Mouse (Mus musculus): Measurements from ENCODE around the gene Arel1.

GRCm38 (mm10) chr12:84950763-84951162, 19.9 kb downstream of the Arel1 start:
- TF ChIP-seq CTCF (IDR thresholded peaks at IDR 0.05; ENCODE audit: low read depth), result no peak
- no peak for TF ChIP-seq EP300 (IDR thresholded peaks at IDR 0.05; ENCODE audit: low read depth)
